Mouse (Mus musculus) gastrocnemius, postnatal 36 days (tissue): ENCODE data around the gene Rad51b. TPM values are rescaled to one million over a fixed set of nuclear protein-coding genes. Genes with fewer than 3 reads are reported as not detected.

Source experiments
- DNase-seq, 2 experiments: peaks; one replicate each; pipeline ENCODE4 v3.0.0; 2022
- intact Hi-C: fragments of 180-260 bp; cut with DNase I; formaldehyde crosslinking; loops from one replicate; pipeline ENCODE4 v1.15.1; 2025
- total RNA-seq, 2 experiments: library from RNA; stranded (reverse); gene quantifications; 2 replicates each; pipeline ENCODE4 v1.2.3; 2021

The Rad51b gene
- total RNA-seq, 2 experiments from 2014 or later, result 0.23 TPM; not detected in 1

DNA sequence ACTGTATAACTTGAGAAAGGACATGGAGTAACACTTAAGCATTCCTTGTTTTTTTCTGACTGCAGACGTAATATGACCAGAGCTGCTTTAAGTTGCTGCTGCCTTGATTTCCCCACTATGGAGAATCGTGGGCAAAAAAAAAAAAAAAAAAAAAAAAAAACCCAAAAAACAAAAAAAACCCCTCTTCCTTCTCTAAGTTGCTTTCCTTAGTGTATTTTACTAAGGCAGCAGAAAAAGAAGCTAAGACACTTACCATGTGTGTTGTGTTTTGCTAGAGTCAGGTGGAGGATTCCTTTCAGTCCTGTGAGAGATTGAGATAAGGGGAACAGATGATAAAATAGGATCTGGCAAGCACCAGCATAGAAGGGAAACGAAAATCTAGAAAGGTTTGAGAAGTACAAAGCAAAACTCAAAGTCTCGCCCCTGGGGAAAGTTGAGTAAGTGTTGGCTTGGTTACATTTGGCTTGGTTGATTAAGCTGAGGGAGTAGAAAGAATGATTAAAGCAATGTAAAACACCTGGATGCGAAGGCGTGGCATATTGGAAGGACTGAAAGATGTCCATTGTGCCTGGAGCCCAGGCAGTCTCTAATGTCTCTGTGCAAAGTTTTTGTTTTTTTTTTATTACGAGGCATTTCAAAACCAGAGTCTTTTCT lies 72.6 kb downstream of the Rad51b start:
- intact Hi-C loops, result no loop called here
- DNase-seq, result no peak

DNA sequence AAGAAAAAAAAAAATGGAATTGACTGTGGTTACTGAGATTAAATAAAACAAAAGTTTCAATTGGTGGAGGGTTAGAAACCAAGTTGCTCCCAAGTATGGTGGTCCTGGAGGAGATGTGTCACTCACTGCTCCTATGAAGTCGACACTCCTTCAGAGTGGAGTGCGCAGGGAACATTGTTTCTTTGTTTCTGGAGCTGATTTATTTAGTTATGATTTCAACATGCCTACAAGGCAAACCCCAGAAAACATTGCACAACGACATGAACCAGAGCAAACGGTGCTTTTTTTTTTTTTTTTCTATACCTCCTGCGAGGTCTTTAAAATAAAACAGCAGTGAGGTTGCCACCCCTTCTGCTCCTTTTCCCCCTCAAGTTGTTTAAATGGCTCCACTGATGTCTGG lies 75.6 kb downstream of the Rad51b start:
- DNase-seq, result no peak
- intact Hi-C loops, result no loop called here

DNA sequence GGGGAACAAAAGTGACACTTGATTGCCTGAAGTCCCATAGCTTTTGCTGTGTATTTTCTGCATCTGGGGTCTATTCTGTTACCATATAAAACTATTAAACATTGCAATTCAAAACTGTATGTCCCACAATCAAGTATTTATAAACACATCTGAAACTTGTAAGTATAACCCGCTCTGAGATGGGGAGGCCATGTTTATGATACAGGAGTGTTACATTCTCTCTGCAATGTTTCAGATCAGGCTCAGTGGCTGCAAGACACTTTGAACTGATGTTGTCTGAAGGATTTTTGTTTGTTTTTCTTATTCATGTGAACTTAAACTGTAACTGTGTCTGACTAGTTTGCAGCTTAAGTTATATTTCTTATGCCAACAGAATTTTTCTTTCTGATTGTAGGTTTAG lies 80.3 kb downstream of the Rad51b start:
- no peak for DNase-seq
- intact Hi-C loops, result no loop called here

- intact Hi-C loops, result no loop called here
- no peak for DNase-seq
Observed at GRCm38 (mm10) chr12:79377861-79378260, 80.8 kb downstream of the Rad51b start.

GRCm38 (mm10) chr12:79380190-79380589 lies 83.1 kb downstream of the Rad51b start:
- intact Hi-C loops, result no loop called here
- no peak for DNase-seq

DNA sequence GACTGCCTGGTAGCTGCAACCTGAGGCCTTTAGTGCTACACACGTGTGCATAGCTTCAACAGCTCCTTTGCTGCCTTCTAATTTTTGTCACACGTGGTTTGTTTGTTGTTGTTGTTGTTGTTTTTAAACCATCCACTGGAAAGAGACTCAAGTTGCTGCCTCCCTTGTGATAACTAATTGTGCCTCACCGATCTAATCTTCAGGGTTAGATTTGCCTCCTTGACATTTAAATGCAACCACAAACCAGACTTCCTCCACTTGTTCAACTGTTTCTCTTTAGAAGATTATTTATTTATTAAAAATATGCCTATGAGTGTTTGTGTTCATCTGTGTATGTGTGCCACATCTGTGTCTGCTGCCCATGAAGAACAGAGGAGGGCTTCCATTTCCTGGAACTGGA lies 84.4 kb downstream of the Rad51b start:
- no peak for DNase-seq
- intact Hi-C loops, result no loop called here

DNA sequence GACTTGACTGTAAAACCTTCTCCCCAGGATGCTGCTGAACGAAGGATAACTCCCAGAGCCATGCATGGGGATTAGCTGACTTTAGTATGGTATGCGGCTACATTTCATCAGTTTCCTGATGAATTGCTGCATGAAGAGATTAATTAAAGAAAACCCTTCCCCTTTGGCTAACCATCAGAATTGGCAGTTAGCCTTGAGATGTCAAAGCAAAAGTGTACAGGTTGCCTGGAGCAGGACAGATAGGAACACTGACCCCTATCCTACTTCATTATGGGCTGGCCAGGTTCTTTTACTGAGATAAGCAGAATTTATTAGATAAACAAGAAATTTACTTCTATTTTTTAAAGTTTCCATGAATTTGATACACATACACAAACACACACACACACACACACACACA lies 85.3 kb downstream of the Rad51b start:
- DNase-seq, result no peak
- intact Hi-C loops, result no loop called here

DNA sequence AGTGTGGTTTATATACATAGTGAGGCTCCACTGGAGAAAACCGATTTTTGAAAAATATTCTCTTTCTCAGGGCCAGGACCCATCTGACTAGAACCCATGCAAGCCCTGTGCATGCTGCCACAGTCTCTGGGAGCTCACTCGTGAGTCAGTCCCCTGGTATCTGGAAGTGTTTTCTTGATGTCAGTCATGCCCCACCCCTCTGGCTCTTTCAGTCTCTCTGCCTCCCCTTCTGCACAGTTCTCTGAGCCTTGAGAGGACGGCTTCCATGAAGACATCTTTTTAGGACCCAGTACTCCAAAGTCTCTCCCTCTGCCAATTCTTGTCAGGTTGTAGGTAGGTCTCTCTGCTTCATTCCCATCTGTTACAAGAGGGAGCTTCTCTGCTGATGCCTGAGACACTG lies 86.5 kb downstream of the Rad51b start:
- DNase-seq, result no peak
- intact Hi-C loops, result no loop called here

DNA sequence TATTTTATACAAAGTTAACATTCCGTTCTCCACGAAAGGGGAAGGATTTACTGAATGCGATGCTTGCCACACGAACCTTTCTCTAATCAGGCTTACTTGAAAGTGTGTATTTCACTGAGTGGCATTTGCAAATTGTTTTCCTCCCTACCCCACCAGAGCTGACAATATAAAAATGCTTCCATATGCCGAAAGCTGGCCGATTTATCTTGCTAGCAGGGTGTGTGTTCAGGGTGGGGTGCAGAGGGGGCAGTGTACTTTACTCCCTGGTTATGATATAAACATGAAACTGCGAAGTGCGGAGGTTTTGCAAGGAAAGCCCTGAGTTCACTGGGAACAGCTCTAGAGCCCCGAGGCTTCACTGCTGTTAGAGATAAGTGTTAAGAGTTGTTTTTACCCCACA lies 87.7 kb downstream of the Rad51b start:
- intact Hi-C loops, result no loop called here

DNA sequence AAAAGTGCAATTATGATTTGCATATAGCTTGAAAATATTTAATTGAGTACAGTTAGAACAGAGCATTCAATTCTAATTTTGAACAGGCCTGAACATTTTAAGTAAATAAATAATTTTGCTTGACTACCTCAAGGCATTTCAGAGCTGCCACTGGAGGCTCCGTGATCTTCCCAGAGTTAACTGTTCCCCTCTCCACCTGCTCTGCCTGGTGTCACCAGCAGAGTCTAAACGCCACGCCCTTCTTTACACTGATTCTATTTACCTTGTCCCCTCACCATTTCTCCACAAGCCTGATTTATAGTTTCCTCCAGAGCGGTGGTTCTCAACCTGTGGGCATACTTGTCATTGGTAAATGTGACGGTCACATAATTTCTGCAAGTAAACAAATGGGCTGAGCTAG lies 88.1 kb downstream of the Rad51b start:
- no peak for DNase-seq
- intact Hi-C loops, result no loop called here

More for the DNA sequence above, 87.7 kb downstream of the Rad51b start:
- no peak for DNase-seq

GRCm38 (mm10) chr12:79387886-79388285 lies 90.8 kb downstream of the Rad51b start:
- DNase-seq, result no peak
- intact Hi-C loops, result no loop called here

GRCm38 (mm10) chr12:79389251-79389650 lies 92.2 kb downstream of the Rad51b start:
- DNase-seq, result no peak
- intact Hi-C loops, result no loop called here

GRCm38 (mm10) chr12:79389971-79390370 lies 92.9 kb downstream of the Rad51b start:
- no peak for DNase-seq
- intact Hi-C loops, result no loop called here

DNA sequence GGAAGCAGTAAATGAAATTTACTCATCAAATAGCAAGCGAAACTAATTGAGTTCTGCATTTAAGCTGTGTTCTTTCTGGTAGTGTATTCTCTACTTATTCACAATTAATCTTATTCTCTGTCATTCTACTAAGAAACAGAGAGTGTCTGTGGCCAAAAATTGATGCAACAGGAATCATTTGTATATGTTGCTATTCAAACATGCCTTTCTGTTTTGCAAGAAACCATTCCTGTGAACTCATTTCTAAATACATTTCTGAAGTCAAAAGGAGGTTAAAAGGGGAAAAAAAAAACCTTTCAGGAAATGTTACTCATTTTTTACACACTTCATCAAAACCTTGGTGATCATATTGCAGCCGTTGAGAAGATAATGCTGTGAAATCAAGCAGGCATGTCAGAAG lies 96.6 kb downstream of the Rad51b start:
- intact Hi-C loops, result no loop called here
- no peak for DNase-seq

DNA sequence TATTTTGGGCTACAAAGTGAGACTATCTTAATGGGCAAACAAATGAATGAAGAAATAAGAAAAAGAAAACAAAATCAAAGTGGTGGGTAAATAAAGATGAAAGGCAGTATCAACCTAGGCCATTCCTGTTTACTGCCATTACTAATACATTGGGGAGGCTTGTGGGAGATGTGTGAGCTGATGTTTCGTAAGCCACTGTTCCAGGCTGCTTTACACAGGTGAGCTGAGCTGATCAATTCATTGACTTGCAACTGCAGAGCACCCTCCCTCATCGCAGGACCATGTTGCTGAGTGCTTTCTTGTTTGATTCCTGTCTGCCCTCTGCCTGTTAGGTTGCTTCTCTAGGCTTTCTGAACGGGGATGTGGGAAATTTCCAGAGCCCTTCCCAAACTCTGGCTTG lies 106.9 kb downstream of the Rad51b start:
- intact Hi-C loops, result no loop called here
- DNase-seq, result no peak

DNA sequence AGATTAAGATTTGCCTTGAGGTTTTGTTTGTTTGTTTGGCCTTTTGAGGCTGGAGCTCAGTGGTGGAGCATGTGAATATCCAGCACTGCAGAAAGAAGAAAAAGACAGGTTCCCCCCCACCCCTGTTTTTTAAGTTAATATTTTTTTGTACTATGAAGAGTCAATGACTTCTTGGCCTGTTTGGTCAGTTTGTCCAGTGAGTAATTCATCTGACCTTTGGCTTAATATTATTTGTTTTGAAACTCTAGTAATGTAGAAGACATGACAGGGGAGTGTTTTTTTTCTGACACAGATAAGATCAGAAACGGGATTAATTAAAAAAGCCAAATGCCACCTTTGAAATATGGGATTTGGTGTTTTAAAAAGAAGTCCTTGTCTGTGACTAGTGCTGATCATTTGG lies 107.4 kb downstream of the Rad51b start:
- no peak for DNase-seq
- intact Hi-C loops, result no loop called here

DNA sequence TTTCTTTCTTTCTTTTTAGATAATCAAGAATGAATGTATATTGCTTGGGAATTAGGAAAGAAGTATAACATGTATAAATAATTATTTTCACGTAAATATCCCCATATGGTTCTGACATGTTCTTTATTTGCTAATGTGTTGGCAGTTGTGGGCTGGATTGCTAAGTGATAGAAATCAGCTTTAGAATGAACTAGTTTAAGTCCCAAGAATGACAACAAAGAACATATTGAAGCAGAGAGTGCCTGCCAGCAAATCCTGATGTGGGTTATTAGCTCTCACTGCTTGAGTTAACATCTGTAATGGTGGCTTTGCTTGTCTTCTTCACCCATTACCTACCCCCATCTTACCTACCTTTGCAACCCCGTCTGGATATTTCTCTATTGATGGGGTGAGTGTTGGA lies 111.6 kb downstream of the Rad51b start:
- DNase-seq, result no peak
- intact Hi-C loops, result no loop called here

DNA sequence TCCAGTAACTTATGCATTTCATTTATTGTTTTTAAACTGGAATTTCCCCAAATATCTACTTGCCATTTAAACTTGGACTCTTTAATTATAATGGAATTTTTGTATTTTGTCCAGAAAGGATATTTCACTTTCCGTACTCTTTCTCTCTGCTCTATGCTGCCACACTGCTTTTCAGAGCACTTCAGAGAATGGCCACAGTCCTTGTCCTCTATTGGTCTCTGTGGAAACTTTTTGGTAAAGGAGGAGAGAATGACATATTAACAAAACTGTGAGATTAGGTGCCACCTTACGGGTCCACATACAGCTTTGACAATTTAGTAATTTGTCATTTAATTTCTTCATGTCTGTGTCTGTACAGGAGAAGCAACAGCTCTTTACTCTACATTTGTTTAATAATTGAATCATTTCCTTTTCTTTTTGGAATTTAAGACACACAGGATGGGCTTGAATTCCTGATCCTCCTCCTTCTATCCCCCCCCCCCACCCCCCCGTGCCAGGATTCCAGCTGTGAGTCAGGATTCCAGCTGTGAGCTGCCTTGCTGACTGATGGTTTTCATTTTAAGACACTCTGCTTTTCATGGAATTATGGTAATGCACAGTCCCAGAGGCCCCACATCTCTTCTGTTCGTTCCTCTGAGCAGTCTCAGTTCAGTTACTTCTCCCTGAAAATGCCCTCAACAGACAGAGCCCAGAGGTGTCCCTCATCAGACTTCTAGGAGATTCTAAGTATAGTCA lies 112.2 kb downstream of the Rad51b start:
- intact Hi-C loops, result no loop called here

GRCm38 (mm10) chr12:79412894-79413507 lies 115.9 kb downstream of the Rad51b start:
- DNase-seq, result no peak

More for the DNA sequence above, 112.2 kb downstream of the Rad51b start:
- no peak for DNase-seq

DNA sequence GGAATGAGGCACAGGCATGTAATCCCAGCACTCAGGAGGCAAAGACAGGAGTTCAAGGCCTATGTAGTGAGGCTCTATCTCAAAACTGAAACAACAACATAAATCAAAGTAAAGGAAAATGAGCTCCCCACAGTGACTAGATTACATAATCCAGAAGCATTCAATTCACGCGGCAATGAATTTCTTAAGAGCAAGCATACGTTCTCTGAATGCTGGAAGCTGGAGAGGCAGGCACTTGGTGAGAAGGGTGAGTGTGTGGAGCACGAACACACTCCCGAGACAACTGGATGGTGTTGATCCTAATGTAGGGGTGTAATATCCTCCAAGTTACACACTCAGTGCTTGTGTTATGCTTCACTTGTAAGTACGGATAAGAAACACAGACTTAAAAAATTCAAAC lies 120.3 kb downstream of the Rad51b start:
- DNase-seq, result no peak
- intact Hi-C loops, result no loop called here

More at GRCm38 (mm10) chr12:79412894-79413507, 115.9 kb downstream of the Rad51b start:
- intact Hi-C loops, result no loop called here

GRCm38 (mm10) chr12:79420605-79421004 lies 123.5 kb downstream of the Rad51b start:
- intact Hi-C loops, result no loop called here

More at GRCm38 (mm10) chr12:79420605-79421004, 123.5 kb downstream of the Rad51b start:
- no peak for DNase-seq
